Mouse (Mus musculus) heart, embryonic 16.5 days (tissue): Measurements from ENCODE around the gene Tinagl1. TPM values are rescaled to one million over a fixed set of nuclear protein-coding genes. Genes with fewer than 3 reads are reported as not detected.

Source experiments
- ATAC-seq: fragments of 200-750 bp; cut with Nextera tagmentation; replicated peaks from 2 replicates; pipeline ENCODE4 v1.8.0; 2017; ENCODE audit warnings: moderate number of reproducible peaks; ENCODE audit not compliant: insufficient read depth, low FRiP score; ENCODE audit errors: extremely low read depth
- H3K27ac ChIP-seq: fragments of 300-500 bp; sonication (generic); 2 replicates; pipeline ENCODE4 v1.5.1; 2014; ENCODE audit warnings: mild to moderate bottlenecking, low read length, control low read depth, moderate library complexity
- H3K27me3 ChIP-seq: fragments of 300-500 bp; sonication (generic); 2 replicates; pipeline ENCODE4 v1.6.1; 2014; ENCODE audit warnings: low read length, mixed read lengths; ENCODE audit not compliant: control insufficient read depth, insufficient read depth
- H3K36me3 ChIP-seq: fragments of 300-500 bp; sonication (generic); 2 replicates; pipeline ENCODE4 v1.6.1; 2014; ENCODE audit not compliant: control insufficient read depth, insufficient read depth
- H3K4me1 ChIP-seq: fragments of 300-500 bp; sonication (generic); 2 replicates; pipeline ENCODE4 v1.6.1; 2014; ENCODE audit warnings: low read length, mixed read lengths; ENCODE audit not compliant: control insufficient read depth, insufficient read depth
- H3K4me2 ChIP-seq: fragments of 300-500 bp; sonication (generic); 2 replicates; pipeline ENCODE4 v1.6.1; 2014; ENCODE audit warnings: low read depth, mild to moderate bottlenecking, control low read depth, low read length
- H3K4me3 ChIP-seq: fragments of 300-500 bp; sonication (generic); 2 replicates; pipeline ENCODE4 v1.5.1; 2014; ENCODE audit warnings: mild to moderate bottlenecking, control low read depth, low read length
- H3K9ac ChIP-seq: fragments of 300-500 bp; sonication (generic); 2 replicates; pipeline ENCODE4 v1.6.1; 2014; ENCODE audit warnings: low read length, control low read depth
- H3K9me3 ChIP-seq: fragments of 300-500 bp; sonication (generic); replicated peaks from 2 replicates; pipeline ENCODE4 v1.6.1; 2016; ENCODE audit warnings: low read length; ENCODE audit not compliant: control insufficient read depth
- WGBS: fragments of 180-500 bp; shearing (Covaris S2); extraction: QIAGEN DNeasy Blood & Tissue Kit; methylation state at CpG from one replicate; pipeline ENCODE4 v1.1.7; 2014; 5-methylcytosine and 5-hydroxymethylcytosine counted together
- polyA plus RNA-seq: library from polyadenylated mRNA; unstranded; fragments of >200 nt; fragmentation: Nextera tagmentation; extraction: Ambion mirVana; gene quantifications from 2 replicates; pipeline ENCODE4 v1.2.1, GENCODE M21; 2015

Gene Tinagl1
- polyA plus RNA-seq, 1 experiment from 2014 or later: 61.2 TPM

- peaks cover 20% of the 10 kb centered on the region for H3K27me3 ChIP-seq
These were observed 24.1 kb upstream of the Tinagl1 start for GRCm38 (mm10) chr4:130198694-130199670.

GRCm38 (mm10) chr4:130196542-130196941, 21.6 kb upstream of the Tinagl1 start:
- no peak overlapping the region for H3K4me2 ChIP-seq
- 52% methylated on average over 8 of the region's 8 CpGs for WGBS
- ATAC-seq: no peak
- H3K4me3 ChIP-seq: no peak overlapping the region
- H3K4me1 ChIP-seq: no peaks in the 10 kb centered on the region; the same call in 1 of the 2 replicates
- no peaks in the 10 kb centered on the region for H3K9me3 ChIP-seq
- no peak overlapping the region for H3K9ac ChIP-seq
- H3K27ac ChIP-seq: no peak overlapping the region
- no peaks in the 10 kb centered on the region for H3K36me3 ChIP-seq
- peaks cover 20% of the 10 kb centered on the region for H3K27me3 ChIP-seq

More at GRCm38 (mm10) chr4:130198694-130199670, 24.1 kb upstream of the Tinagl1 start:
- no peaks in the 10 kb centered on the region for H3K36me3 ChIP-seq
- H3K4me1 ChIP-seq: no peaks in the 10 kb centered on the region; the same call in 1 of the 2 replicates
- H3K9me3 ChIP-seq: no peaks in the 10 kb centered on the region
- H3K27ac ChIP-seq: no peak overlapping the region
- H3K9ac ChIP-seq: peak overlapping the region; percentile 44; the same call in 1 of the 2 replicates
- peak; percentile 77 for ATAC-seq
- peak overlapping the region; percentile 71 for H3K4me2 ChIP-seq
- WGBS: 18% methylated on average over 35 of the region's 35 CpGs
- peak overlapping the region; percentile 45 for H3K4me3 ChIP-seq

GRCm38 (mm10) chr4:130195924-130196323, 21.0 kb upstream of the Tinagl1 start:
- 67% methylated on average over 13 of the region's 13 CpGs for WGBS
- Histone ChIP-seq H3K27me3 (peaks cover 21% of the 10 kb centered on the region), H3K4me1 (no peaks in the 10 kb centered on the region; the same call in 1 of the 2 replicates)

GRCm38 (mm10) chr4:130192266-130192665, 17.3 kb upstream of the Tinagl1 start:
- WGBS: 51% methylated on average over 9 of the region's 9 CpGs
- H3K4me2 ChIP-seq: no peak overlapping the region
- no peak for ATAC-seq

More at GRCm38 (mm10) chr4:130195924-130196323, 21.0 kb upstream of the Tinagl1 start:
- H3K9ac ChIP-seq: no peak overlapping the region
- ATAC-seq: no peak
- no peaks in the 10 kb centered on the region for H3K36me3 ChIP-seq
- H3K9me3 ChIP-seq: no peaks in the 10 kb centered on the region
- H3K27ac ChIP-seq: no peak overlapping the region
- no peak overlapping the region for H3K4me2 ChIP-seq
- no peak overlapping the region for H3K4me3 ChIP-seq

GRCm38 (mm10) chr4:130189606-130190005, 14.7 kb upstream of the Tinagl1 start:
- Histone ChIP-seq H3K36me3 (no peaks in the 10 kb centered on the region), H3K27ac (no peak overlapping the region), H3K4me3 (no peak overlapping the region), H3K4me2 (no peak overlapping the region), H3K9ac (no peak overlapping the region), H3K9me3 (no peaks in the 10 kb centered on the region), H3K27me3 (peaks cover 6% of the 10 kb centered on the region; the same call in 1 of the 2 replicates), H3K4me1 (no peaks in the 10 kb centered on the region)
- 60% methylated on average over 7 of the region's 7 CpGs for WGBS
- peak; percentile 28; the same call in 1 of the 2 replicates for ATAC-seq

More at GRCm38 (mm10) chr4:130192266-130192665, 17.3 kb upstream of the Tinagl1 start:
- no peaks in the 10 kb centered on the region for H3K4me1 ChIP-seq
- no peaks in the 10 kb centered on the region for H3K9me3 ChIP-seq
- no peak overlapping the region for H3K9ac ChIP-seq
- peaks cover 10% of the 10 kb centered on the region; the same call in 1 of the 2 replicates for H3K27me3 ChIP-seq
- H3K4me3 ChIP-seq: no peak overlapping the region
- H3K36me3 ChIP-seq: no peaks in the 10 kb centered on the region
- no peak overlapping the region for H3K27ac ChIP-seq

- H3K4me1 ChIP-seq: no peaks in the 10 kb centered on the region
- no peak overlapping the region for H3K27ac ChIP-seq
- H3K4me3 ChIP-seq: peak overlapping the region; percentile 13
- H3K4me2 ChIP-seq: peak overlapping the region; percentile 41; the same call in 1 of the 2 replicates
- no peak overlapping the region; the same call in 1 of the 2 replicates for H3K9ac ChIP-seq
- peaks cover 3% of the 10 kb centered on the region; the same call in 1 of the 2 replicates for H3K27me3 ChIP-seq
- H3K36me3 ChIP-seq: no peaks in the 10 kb centered on the region
- peak; percentile 58; the same call in 1 of the 2 replicates for ATAC-seq
- H3K9me3 ChIP-seq: no peaks in the 10 kb centered on the region
- WGBS: 2% methylated on average over 13 of the region's 13 CpGs
These were observed 13.9 kb upstream of the Tinagl1 start for GRCm38 (mm10) chr4:130188806-130189297.

GRCm38 (mm10) chr4:130186891-130187290, 12.0 kb upstream of the Tinagl1 start:
- WGBS: 50% methylated on average over 12 of the region's 12 CpGs
- H3K36me3 ChIP-seq: no peaks in the 10 kb centered on the region
- no peak overlapping the region for H3K4me2 ChIP-seq
- peaks cover 4% of the 10 kb centered on the region for H3K4me1 ChIP-seq
- no peak overlapping the region for H3K4me3 ChIP-seq
- H3K9me3 ChIP-seq: no peaks in the 10 kb centered on the region
- H3K27me3 ChIP-seq: 0 out of 2 replicates have a peak, but pooled peaks cover 3% of the 10 kb centered on the region
- ATAC-seq: no peak
- H3K27ac ChIP-seq: no peak overlapping the region
- H3K9ac ChIP-seq: no peak overlapping the region

GRCm38 (mm10) chr4:130186450-130186849, 11.5 kb upstream of the Tinagl1 start:
- H3K4me2 ChIP-seq: no peak overlapping the region
- H3K36me3 ChIP-seq: no peaks in the 10 kb centered on the region
- H3K9ac ChIP-seq: no peak overlapping the region
- no peaks in the 10 kb centered on the region for H3K9me3 ChIP-seq
- WGBS: 78% methylated on average over 9 of the region's 9 CpGs
- no peak overlapping the region for H3K4me3 ChIP-seq
- no peak for ATAC-seq
- H3K27ac ChIP-seq: no peak overlapping the region
- H3K4me1 ChIP-seq: peaks cover 9% of the 10 kb centered on the region
- 0 out of 2 replicates have a peak, but pooled peaks cover 3% of the 10 kb centered on the region for H3K27me3 ChIP-seq
